Mouse (Mus musculus) effector memory CD4-positive, alpha-beta T cell, adult 5 months (primary cell): Measurements from ENCODE around the gene Gm3252. TPM values are rescaled to one million over a fixed set of nuclear protein-coding genes. Genes with fewer than 3 reads are reported as not detected.

Experiments used
- polyA plus RNA-seq: library from polyadenylated mRNA; unstranded; fragments of 100-300 nt; shearing (Covaris generic); gene quantifications from one replicate; pipeline ENCODE4 v1.2.1, GENCODE M21; 2017

Gm3252 gene
- polyA plus RNA-seq, result 0.21 TPM

GRCm38 (mm10) chr14:4726038-4726880 is at the start of gene Gm3252:
TSS of gene Gm3252 (plus strand) at chr14:4726775.

GRCm38 (mm10) chr14:4708938-4709337 is 17.6 kb upstream of the Gm3252 start, which contains the start of gene Gm7876:
TSS of gene Gm7876 (plus strand) at chr14:4709238.

GRCm38 (mm10) chr14:4776037-4776436 is 49.5 kb downstream of the Gm3252 start, which contains the start of gene Gm9602:
TSS of gene Gm9602 (plus strand) at chr14:4776337.

Other genes starting within 250 kb of the Gm3252 start
- gene Gm3182, start 245.0 kb upstream of the Gm3252 start, polyA plus RNA-seq, result not detected
- not detected for gene Gm3047, start 171.4 kb upstream of the Gm3252 start, polyA plus RNA-seq
- gene Gm8159, start 94.4 kb upstream of the Gm3252 start, polyA plus RNA-seq, result not detected
- not detected for gene Gm3239, start 62.6 kb upstream of the Gm3252 start, polyA plus RNA-seq
- gene Gm7876, start 17.5 kb upstream of the Gm3252 start, polyA plus RNA-seq, result not detected
- gene Gm9602, start 49.6 kb downstream of the Gm3252 start, polyA plus RNA-seq, result not detected
- gene Gm3269, start 111.3 kb downstream of the Gm3252 start, polyA plus RNA-seq, result not detected
- gene Gm3264, start 128.8 kb downstream of the Gm3252 start, polyA plus RNA-seq, result not detected
- gene Gm3278, start 165.6 kb downstream of the Gm3252 start, polyA plus RNA-seq, result not detected